Mouse (Mus musculus) testis, adult 2 months (tissue): Measurements from ENCODE around the gene Spata21.

Experiments
- CTCF ChIP-seq: fragments of 200-500 bp; IDR thresholded peaks from 2 replicates; pipeline ENCODE4 v1.5.1; 2012; ENCODE audit warnings: low read depth, mild to moderate bottlenecking, inconsistent platforms, low read length, moderate library complexity; ENCODE audit not compliant: control insufficient read depth, insufficient read depth, insufficient replicate concordance
- POLR2A ChIP-seq: fragments of 200-500 bp; IDR thresholded peaks from 2 replicates; pipeline ENCODE4 v1.6.1; 2012; ENCODE audit warnings: low read depth, mild to moderate bottlenecking, inconsistent platforms, low read length, moderate library complexity; ENCODE audit not compliant: control insufficient read depth

GRCm38 (mm10) chr4:141134031-141134441, 45.9 kb downstream of the Spata21 start:
- TF ChIP-seq POLR2A (no peak), CTCF (no peak)
